Mouse (Mus musculus): ENCODE measurements around the gene Apobec3. TPM values are rescaled to one million over a fixed set of nuclear protein-coding genes. Genes with fewer than 3 reads are reported as not detected.

Apobec3 gene
- 33.1 and 35.2 TPM in 2 replicates for polyA plus RNA-seq (2015; fragmentation: Nextera tagmentation; extraction: Ambion mirVana)

DNA sequence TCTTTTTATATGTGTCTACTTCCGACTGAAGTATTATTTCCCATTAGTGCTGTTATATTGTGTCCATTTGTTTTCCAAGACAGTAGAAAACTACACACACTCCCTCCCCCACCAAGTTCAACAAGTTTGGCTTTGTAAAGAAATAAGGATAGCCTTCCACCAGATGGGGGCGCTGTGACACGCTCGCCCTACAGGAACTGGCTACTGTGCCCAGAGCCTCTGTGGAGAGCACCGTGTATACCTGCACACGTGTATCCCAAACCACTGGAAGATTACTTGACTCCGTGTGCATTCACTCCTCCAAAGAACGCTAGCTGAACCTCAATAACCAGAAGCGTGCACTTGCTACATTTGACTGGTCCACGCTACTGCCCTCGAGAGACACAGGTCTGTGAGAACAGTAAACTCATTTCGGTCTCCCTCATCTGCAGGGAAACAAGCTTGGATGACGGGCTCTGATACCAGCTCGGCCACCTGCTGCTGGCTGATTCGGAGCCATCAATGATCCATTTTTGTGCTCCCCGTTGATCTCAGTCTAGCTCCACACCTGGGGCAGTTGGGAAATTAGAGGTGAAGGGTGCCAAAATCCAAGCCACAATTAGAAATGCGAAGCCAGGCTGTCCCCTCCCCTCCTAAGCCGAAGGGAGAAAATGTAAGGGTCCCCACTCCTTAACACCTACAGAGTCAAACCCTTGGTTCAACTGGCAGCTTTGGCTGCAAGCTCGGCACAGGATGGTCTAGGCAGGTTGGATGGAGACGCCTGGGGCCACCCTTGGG, at the start of gene Apobec3:
Apobec3 (plus strand) TSS at position 224 of the 777 bp plus-strand sequence.
- H3K4me3 ChIP-seq (ENCODE audit: low read depth, low read length): peak within 1 kb of the TSS; percentile 81
- H3K4me2 ChIP-seq (ENCODE audit: low read depth, low read length): peak within 1 kb of the TSS; percentile 95
- peaks cover 42% of the 10 kb centered on the region for H3K4me1 ChIP-seq (ENCODE audit: control insufficient read depth, low read depth, low read length)
- H3K27me3 ChIP-seq (ENCODE audit: control insufficient read depth, insufficient read depth, low read depth, low read length): no peaks in the 10 kb centered on the region
- H3K27ac ChIP-seq (ENCODE audit: low read length): peak within 1 kb of the TSS; percentile 80
- no peaks in the 10 kb centered on the region for H3K9me3 ChIP-seq (replicated peaks; ENCODE audit: control insufficient read depth, low read length)
- peak within 1 kb of the TSS; percentile 82 for H3K9ac ChIP-seq (ENCODE audit: low read depth, low read length)
- no peaks in the 10 kb centered on the region for H3K36me3 ChIP-seq (ENCODE audit: control insufficient read depth, insufficient read depth)
- ATAC-seq (ENCODE audit: low read depth): peak; percentile 60
- under 1% methylated on average over 20 of the region's 20 CpGs for WGBS (ENCODE audit: insufficient replicate concordance)

DNA sequence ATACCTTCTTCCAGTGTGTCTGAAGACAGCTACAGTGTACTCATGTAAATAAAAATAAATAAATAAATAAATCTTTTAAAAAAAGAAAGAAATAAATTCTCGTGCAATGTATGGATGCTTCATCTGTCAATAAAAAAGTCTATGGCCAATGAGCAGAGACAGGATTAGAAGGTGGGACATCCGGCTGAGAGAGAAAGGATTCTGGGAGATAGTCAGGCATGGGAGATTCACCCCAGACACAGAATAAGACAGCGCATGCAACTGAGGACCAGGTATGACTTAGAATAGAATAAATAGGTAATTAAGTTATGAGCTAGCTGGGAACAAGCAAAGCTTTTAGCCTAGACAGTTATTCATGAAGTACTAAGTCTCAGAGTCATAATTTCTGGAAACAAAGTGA, 48.5 kb upstream of the Apobec3 start:
- Histone ChIP-seq H3K36me3 (ENCODE audit: control insufficient read depth, insufficient read depth) (no peaks in the 10 kb centered on the region), H3K9me3 (replicated peaks; ENCODE audit: control insufficient read depth, low read length) (no peaks in the 10 kb centered on the region), H3K4me2 (ENCODE audit: low read depth, low read length) (no peak overlapping the region), H3K27ac (ENCODE audit: low read length) (no peak overlapping the region), H3K27me3 (ENCODE audit: control insufficient read depth, insufficient read depth, low read depth, low read length) (no peaks in the 10 kb centered on the region), H3K9ac (ENCODE audit: low read depth, low read length) (no peak overlapping the region), H3K4me3 (ENCODE audit: low read depth, low read length) (no peak overlapping the region), H3K4me1 (ENCODE audit: control insufficient read depth, low read depth, low read length) (no peaks in the 10 kb centered on the region)
- 62% methylated on average over 3 of the region's 3 CpGs for WGBS (ENCODE audit: insufficient replicate concordance)
- ATAC-seq (ENCODE audit: low read depth): no peak

DNA sequence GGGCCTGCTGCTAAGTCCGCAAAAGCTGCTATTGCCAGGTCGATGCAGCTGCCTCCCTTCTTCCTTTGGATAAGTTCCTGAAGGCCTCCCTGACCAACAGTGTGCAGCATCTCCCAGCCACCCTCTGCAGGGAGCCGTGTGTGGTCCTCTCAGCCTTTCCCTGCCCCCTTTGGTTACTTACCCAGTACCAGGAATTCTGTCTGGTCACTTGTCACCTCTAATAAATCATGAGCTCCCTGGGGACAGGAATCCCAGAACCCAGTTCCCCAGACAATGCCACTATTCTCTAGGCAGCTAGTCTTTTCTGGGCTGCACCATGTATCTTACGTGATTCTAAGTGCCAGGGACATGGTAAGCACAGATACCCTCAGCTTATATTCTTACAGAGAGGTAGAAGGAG, 45.5 kb upstream of the Apobec3 start:
- no peak for ATAC-seq (ENCODE audit: low read depth)
- H3K27me3 ChIP-seq (ENCODE audit: control insufficient read depth, insufficient read depth, low read depth, low read length): no peaks in the 10 kb centered on the region
- H3K9me3 ChIP-seq (replicated peaks; ENCODE audit: control insufficient read depth, low read length): no peaks in the 10 kb centered on the region
- no peak overlapping the region for H3K4me3 ChIP-seq (ENCODE audit: low read depth, low read length)
- no peak overlapping the region for H3K27ac ChIP-seq (ENCODE audit: low read length)
- WGBS (ENCODE audit: insufficient replicate concordance): 64% methylated on average over 4 of the region's 4 CpGs
- H3K36me3 ChIP-seq (ENCODE audit: control insufficient read depth, insufficient read depth): no peaks in the 10 kb centered on the region
- no peak overlapping the region for H3K9ac ChIP-seq (ENCODE audit: low read depth, low read length)
- H3K4me2 ChIP-seq (ENCODE audit: low read depth, low read length): no peak overlapping the region
- no peaks in the 10 kb centered on the region for H3K4me1 ChIP-seq (ENCODE audit: control insufficient read depth, low read depth, low read length)

DNA sequence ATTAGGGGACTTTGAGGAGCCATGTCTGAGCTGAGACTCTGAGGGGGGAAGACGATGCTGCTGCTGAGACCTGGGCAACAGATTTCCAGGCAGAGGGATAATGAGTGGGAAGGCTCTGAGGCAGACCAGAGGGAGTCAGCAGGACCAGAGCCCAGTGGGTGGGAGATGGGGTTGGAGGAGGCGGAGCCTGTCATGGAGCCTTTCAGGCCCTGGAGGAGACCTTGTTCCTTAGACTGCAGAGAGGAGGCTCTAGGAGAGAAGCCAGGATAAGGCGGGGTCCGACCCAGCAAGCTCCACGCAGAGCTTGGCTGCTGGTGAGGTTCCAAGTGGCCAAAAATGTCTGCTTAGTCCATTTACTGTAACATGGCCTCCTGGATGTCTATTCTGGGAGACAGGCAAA, 44.4 kb upstream of the Apobec3 start:
- no peak overlapping the region for H3K4me2 ChIP-seq (ENCODE audit: low read depth, low read length)
- WGBS (ENCODE audit: insufficient replicate concordance): 33% methylated on average over 5 of the region's 5 CpGs
- no peak for ATAC-seq (ENCODE audit: low read depth)
- H3K27ac ChIP-seq (ENCODE audit: low read length): no peak overlapping the region
- H3K9ac ChIP-seq (ENCODE audit: low read depth, low read length): no peak overlapping the region
- no peaks in the 10 kb centered on the region for H3K4me1 ChIP-seq (ENCODE audit: control insufficient read depth, low read depth, low read length)
- H3K4me3 ChIP-seq (ENCODE audit: low read depth, low read length): no peak overlapping the region
- no peaks in the 10 kb centered on the region for H3K27me3 ChIP-seq (ENCODE audit: control insufficient read depth, insufficient read depth, low read depth, low read length)
- H3K36me3 ChIP-seq (ENCODE audit: control insufficient read depth, insufficient read depth): no peaks in the 10 kb centered on the region
- H3K9me3 ChIP-seq (replicated peaks; ENCODE audit: control insufficient read depth, low read length): no peaks in the 10 kb centered on the region

DNA sequence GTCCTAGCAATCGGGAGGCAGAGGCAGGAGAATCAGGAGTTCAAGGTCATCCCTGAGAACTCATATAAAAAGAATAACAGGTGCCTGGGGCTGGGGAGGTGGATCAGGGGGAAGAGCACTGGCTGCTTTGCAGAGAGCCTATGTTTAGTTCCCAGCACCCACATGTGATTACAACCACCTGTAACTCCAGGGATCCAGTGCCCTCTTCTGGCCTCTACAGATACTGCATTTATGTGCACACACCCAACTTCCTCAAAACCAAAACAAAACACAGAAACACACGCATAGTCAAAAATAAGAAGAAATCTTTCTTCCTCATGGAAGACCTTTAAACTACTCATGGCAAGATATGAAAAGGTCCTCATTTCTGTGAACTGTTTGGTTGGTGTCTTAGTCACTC, 41.3 kb upstream of the Apobec3 start:
- H3K36me3 ChIP-seq (ENCODE audit: control insufficient read depth, insufficient read depth): no peaks in the 10 kb centered on the region
- no peak for ATAC-seq (ENCODE audit: low read depth)
- WGBS (ENCODE audit: insufficient replicate concordance): 65% methylated on average over 2 of the region's 2 CpGs
- H3K9ac ChIP-seq (ENCODE audit: low read depth, low read length): no peak overlapping the region
- no peaks in the 10 kb centered on the region for H3K9me3 ChIP-seq (replicated peaks; ENCODE audit: control insufficient read depth, low read length)
- no peaks in the 10 kb centered on the region for H3K4me1 ChIP-seq (ENCODE audit: control insufficient read depth, low read depth, low read length)
- H3K27ac ChIP-seq (ENCODE audit: low read length): no peak overlapping the region
- no peak overlapping the region for H3K4me2 ChIP-seq (ENCODE audit: low read depth, low read length)
- no peak overlapping the region for H3K4me3 ChIP-seq (ENCODE audit: low read depth, low read length)
- no peaks in the 10 kb centered on the region for H3K27me3 ChIP-seq (ENCODE audit: control insufficient read depth, insufficient read depth, low read depth, low read length)

DNA sequence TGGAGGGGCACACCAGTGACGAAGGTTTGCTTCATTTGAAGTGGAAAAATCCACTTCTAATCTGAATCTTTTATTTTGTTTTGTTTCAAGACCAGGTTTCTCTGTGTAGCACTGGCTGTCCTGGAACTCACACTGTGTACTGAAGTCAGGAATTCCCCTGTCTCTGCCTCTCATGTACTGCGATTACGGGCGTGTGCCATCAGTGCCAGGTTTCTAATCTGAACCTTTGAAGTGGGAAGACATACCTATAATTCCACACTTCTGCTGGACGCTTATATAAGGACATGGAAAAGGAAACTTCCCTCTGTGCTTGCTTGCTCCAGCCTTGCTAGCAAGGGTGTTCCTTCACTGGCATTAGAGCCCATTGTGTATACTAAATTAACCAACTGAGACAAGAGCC, 32.5 kb upstream of the Apobec3 start:
- 67% methylated on average over 5 of the region's 5 CpGs for WGBS (ENCODE audit: insufficient replicate concordance)
- Histone ChIP-seq H3K27me3 (ENCODE audit: control insufficient read depth, insufficient read depth, low read depth, low read length) (no peaks in the 10 kb centered on the region), H3K9me3 (replicated peaks; ENCODE audit: control insufficient read depth, low read length) (no peaks in the 10 kb centered on the region), H3K36me3 (ENCODE audit: control insufficient read depth, insufficient read depth) (no peaks in the 10 kb centered on the region), H3K27ac (ENCODE audit: low read length) (no peak overlapping the region), H3K4me1 (ENCODE audit: control insufficient read depth, low read depth, low read length) (no peaks in the 10 kb centered on the region), H3K4me3 (ENCODE audit: low read depth, low read length) (no peak overlapping the region), H3K4me2 (ENCODE audit: low read depth, low read length) (no peak overlapping the region), H3K9ac (ENCODE audit: low read depth, low read length) (no peak overlapping the region)
- ATAC-seq (ENCODE audit: low read depth): no peak

DNA sequence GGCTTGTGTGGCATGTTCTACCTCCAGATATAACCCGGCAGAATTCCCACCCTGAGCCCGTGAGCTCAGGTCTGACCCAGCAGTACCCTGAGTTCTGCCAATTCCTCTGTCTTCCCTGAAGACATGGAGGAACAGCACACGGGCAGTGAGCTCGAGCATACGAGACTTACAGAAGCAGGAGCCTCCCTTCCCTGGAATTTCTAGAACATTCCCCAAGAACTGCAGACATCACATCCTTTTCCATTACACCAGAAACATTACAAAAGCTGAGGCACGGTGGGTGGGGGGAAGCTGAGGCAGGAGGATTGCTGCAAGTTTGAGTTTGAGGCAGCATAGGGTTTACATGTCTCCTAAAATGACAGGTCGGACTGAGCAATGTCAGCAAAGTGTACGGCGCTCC, 31.6 kb upstream of the Apobec3 start:
- Histone ChIP-seq H3K9me3 (replicated peaks; ENCODE audit: control insufficient read depth, low read length) (no peaks in the 10 kb centered on the region), H3K27ac (ENCODE audit: low read length) (no peak overlapping the region), H3K9ac (ENCODE audit: low read depth, low read length) (no peak overlapping the region), H3K4me2 (ENCODE audit: low read depth, low read length) (no peak overlapping the region), H3K36me3 (ENCODE audit: control insufficient read depth, insufficient read depth) (no peaks in the 10 kb centered on the region), H3K4me3 (ENCODE audit: low read depth, low read length) (no peak overlapping the region), H3K27me3 (ENCODE audit: control insufficient read depth, insufficient read depth, low read depth, low read length) (no peaks in the 10 kb centered on the region), H3K4me1 (ENCODE audit: control insufficient read depth, low read depth, low read length) (no peaks in the 10 kb centered on the region)
- 63% methylated on average over 9 of the region's 9 CpGs for WGBS (ENCODE audit: insufficient replicate concordance)
- ATAC-seq (ENCODE audit: low read depth): no peak

DNA sequence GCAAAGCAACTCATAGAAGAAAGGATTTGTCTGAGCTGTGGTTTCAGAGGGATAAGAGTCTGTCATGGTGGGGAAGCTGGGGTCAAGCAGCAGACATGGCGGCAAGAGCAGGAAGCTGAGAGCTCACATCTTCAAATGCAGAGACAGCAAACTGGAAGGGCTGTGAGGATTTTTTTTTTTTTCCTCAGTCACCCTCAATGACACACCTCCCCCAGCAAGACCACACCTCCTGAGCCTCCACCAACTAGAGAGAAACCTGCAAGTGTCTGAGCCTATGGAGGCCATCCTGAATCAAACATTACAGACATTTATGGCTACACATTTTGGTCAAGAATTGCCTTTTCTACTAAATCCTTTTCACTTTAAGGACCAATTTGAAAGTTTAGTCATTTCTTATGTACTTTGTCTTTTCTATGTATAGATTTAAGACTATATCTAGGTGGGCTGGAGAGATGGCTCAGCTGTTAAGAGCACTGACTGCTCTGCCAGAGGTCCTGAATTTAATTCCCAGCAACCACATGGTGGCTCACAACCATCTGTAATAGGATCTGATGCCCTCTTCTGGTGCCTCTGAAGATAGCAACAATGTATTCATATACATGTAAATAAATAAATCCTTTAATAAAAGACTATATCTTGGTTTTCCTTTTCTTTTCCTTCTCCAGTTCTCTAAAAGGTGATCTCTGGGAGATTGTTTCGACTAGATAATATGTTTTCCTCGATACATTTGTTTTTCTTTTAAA, 24.0 kb upstream of the Apobec3 start:
- Histone ChIP-seq H3K4me1 (ENCODE audit: control insufficient read depth, low read depth, low read length) (no peaks in the 10 kb centered on the region), H3K4me3 (ENCODE audit: low read depth, low read length) (no peak overlapping the region), H3K4me2 (ENCODE audit: low read depth, low read length) (no peak overlapping the region), H3K36me3 (ENCODE audit: control insufficient read depth, insufficient read depth) (no peaks in the 10 kb centered on the region), H3K27ac (ENCODE audit: low read length) (no peak overlapping the region), H3K9ac (ENCODE audit: low read depth, low read length) (no peak overlapping the region), H3K27me3 (ENCODE audit: control insufficient read depth, insufficient read depth, low read depth, low read length) (no peaks in the 10 kb centered on the region), H3K9me3 (replicated peaks; ENCODE audit: control insufficient read depth, low read length) (no peaks in the 10 kb centered on the region; the same call in 1 of the 2 replicates)
- 42% methylated on average over 3 of the region's 3 CpGs for WGBS (ENCODE audit: insufficient replicate concordance)
- no peak for ATAC-seq (ENCODE audit: low read depth)

DNA sequence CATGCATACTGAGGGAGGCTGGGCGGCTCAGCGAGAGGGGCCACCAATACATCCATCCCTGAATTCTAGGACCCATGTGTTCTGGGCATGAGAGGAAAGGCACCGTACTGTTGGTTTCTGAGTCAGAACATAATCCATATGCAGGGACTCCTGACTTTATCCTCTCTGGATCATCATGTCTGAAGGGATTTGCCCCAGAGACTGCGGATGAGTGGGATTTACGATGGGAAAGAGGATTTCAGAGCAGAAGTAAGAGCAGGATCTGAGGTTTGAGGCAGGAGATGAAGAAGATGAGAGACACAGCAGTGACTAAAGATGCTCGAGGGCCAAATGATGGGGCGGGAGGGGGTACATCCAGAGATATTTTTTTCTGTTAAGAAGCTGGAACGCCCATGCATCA, 17.9 kb upstream of the Apobec3 start:
- 74% methylated on average over 8 of the region's 8 CpGs for WGBS (ENCODE audit: insufficient replicate concordance)
- Histone ChIP-seq H3K36me3 (ENCODE audit: control insufficient read depth, insufficient read depth) (no peaks in the 10 kb centered on the region), H3K9me3 (replicated peaks; ENCODE audit: control insufficient read depth, low read length) (no peaks in the 10 kb centered on the region; the same call in 1 of the 2 replicates), H3K27me3 (ENCODE audit: control insufficient read depth, insufficient read depth, low read depth, low read length) (no peaks in the 10 kb centered on the region), H3K4me1 (ENCODE audit: control insufficient read depth, low read depth, low read length) (no peaks in the 10 kb centered on the region), H3K27ac (ENCODE audit: low read length) (no peak overlapping the region), H3K4me3 (ENCODE audit: low read depth, low read length) (no peak overlapping the region), H3K9ac (ENCODE audit: low read depth, low read length) (no peak overlapping the region), H3K4me2 (ENCODE audit: low read depth, low read length) (no peak overlapping the region)
- no peak for ATAC-seq (ENCODE audit: low read depth)

Measured in liver, embryonic 16.5 days (tissue).